Mouse (Mus musculus) ES-E14 (cell line): ENCODE results near the gene Atg4a-ps.

Experiments used
- HCFC1 ChIP-seq: IDR thresholded peaks from 2 replicates; pipeline ENCODE4 v1.6.1; 2012; ENCODE audit warnings: low read length, inconsistent platforms, borderline replicate concordance; ENCODE audit not compliant: insufficient read depth
- ZC3H11A ChIP-seq: IDR thresholded peaks from 2 replicates; pipeline ENCODE4 v1.6.1; 2012; ENCODE audit warnings: low read depth, mild to moderate bottlenecking, inconsistent platforms, low read length, borderline replicate concordance
- ZNF384 ChIP-seq: IDR thresholded peaks from 2 replicates; pipeline ENCODE4 v1.6.1; 2012; ENCODE audit warnings: low read depth, low read length, inconsistent platforms

DNA sequence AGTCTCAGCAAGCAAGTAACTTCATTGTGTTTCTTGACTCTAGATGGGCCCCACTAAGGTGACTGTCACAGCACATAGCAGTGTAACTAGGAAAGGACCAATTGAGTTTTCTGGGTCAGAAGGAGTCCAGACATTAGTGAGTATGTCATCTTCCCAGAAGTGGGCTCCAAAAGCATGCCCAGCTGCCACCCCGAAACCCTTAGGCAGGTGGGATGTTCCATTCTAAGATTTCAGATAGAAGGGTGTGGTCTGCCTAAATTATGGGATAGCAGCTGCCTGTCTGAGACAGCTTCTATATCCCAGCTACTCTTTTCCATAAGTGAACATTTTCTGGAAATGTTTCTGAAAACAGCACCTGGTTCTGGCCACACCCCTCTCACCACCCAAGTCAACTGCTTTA lies 11.6 kb downstream of the Atg4a-ps start:
- TF ChIP-seq ZC3H11A (no peak), ZNF384 (no peak), HCFC1 (no peak)
